ENCODE assay signal across 16 mouse cellular contexts in genomic region chr11:98289873-98290272, GRCm38 (mm10). TPM values are rescaled to one million over a fixed set of nuclear protein-coding genes. Genes with fewer than 3 reads are reported as not detected.
DNase-seq lines count a peak whose midpoint lies in the region; ATAC-seq and TF ChIP-seq lines count a peak whose summit lies in the region.
"Had no signal": no experiment of that assay in that cellular context is flagged by ENCODE, and none has a peak within 500 bp of the region (broad histone marks: within the 10 kb centered on the region; RNA-seq: fewer than 3 reads in every experiment).

No protein-coding gene starts in this region.

- no peak for TF ChIP-seq CTCF in kidney, adult 2 months (conservative IDR thresholded peaks at IDR 0.05; ENCODE audit: insufficient read depth, insufficient read length, low read depth, low read length)
- TF ChIP-seq CTCF in brain, embryonic 14.5 days (IDR thresholded peaks at IDR 0.05; ENCODE audit: borderline replicate concordance, extremely low read depth, insufficient read depth, insufficient read length) = no peak
- TF ChIP-seq CTCF in stomach, postnatal 0 days (IDR thresholded peaks at IDR 0.05; ENCODE audit: low read depth) = no peak

- H3K27me3 ChIP-seq in kidney, adult 2 months (replicated peaks; ENCODE audit: control insufficient read depth, insufficient read depth, low read length) = no peaks in the 10 kb centered on the region
- 0 out of 2 replicates have a peak, but pooled peaks cover 3% of the 10 kb centered on the region for H3K27me3 ChIP-seq in kidney, embryonic 16.5 days (ENCODE audit: insufficient read depth, low read length)
- no peaks in the 10 kb centered on the region for H3K27me3 ChIP-seq in stomach, postnatal 0 days (ENCODE audit: control insufficient read depth, insufficient read depth, low read length)

- no peak overlapping the region for H3K4me3 ChIP-seq in kidney, adult 2 months (ENCODE audit: insufficient read depth, low read depth, low read length)
- no peak overlapping the region for H3K4me3 ChIP-seq in kidney, embryonic 16.5 days (ENCODE audit: low read length)
- no peak overlapping the region for H3K4me3 ChIP-seq in stomach, postnatal 0 days (ENCODE audit: low read depth, low read length)
- H3K4me3 ChIP-seq: liver, embryonic 15.5 days had no signal

- no peak overlapping the region for H3K27ac ChIP-seq in kidney, adult 2 months (ENCODE audit: insufficient read depth, low read depth, low read length)
- H3K27ac ChIP-seq in kidney, embryonic 16.5 days (ENCODE audit: low read length) = no peak overlapping the region
- no peak overlapping the region for H3K27ac ChIP-seq in stomach, postnatal 0 days (replicated peaks)
- H3K27ac ChIP-seq: liver, embryonic 15.5 days had no signal

- H3K36me3 ChIP-seq in kidney, adult 2 months (ENCODE audit: control insufficient read depth, insufficient read depth, low read length) = no peaks in the 10 kb centered on the region
- H3K36me3 ChIP-seq in kidney, embryonic 16.5 days (ENCODE audit: insufficient read depth, low read length) = no peaks in the 10 kb centered on the region
- no peaks in the 10 kb centered on the region for H3K36me3 ChIP-seq in stomach, postnatal 0 days (ENCODE audit: control insufficient read depth, insufficient read depth, low read length)
- H3K36me3 ChIP-seq: G1E; liver, embryonic 15.5 days had no signal

- intact Hi-C loops in left cerebral cortex, postnatal 4 days (cut with DNase I) = no loop called here
- intact Hi-C loops in heart, postnatal 36 days (cut with DNase I) = no loop called here

- TF ChIP-seq EP300 in stomach, postnatal 0 days (optimal IDR thresholded peaks at IDR 0.05) = no peak

- ATAC-seq in kidney, embryonic 16.5 days (ENCODE audit: low FRiP score, low TSS enrichment) = no peak
- ATAC-seq in stomach, postnatal 0 days (ENCODE audit: low FRiP score, low TSS enrichment) = no peak
- ATAC-seq: activated CD4-positive, CD25-positive, alpha-beta regulatory T cell, adult 4 months had no signal

- no peak overlapping the region for H3K4me2 ChIP-seq in kidney, embryonic 16.5 days (replicated peaks; ENCODE audit: low read depth, low read length)
- no peak overlapping the region for H3K4me2 ChIP-seq in stomach, postnatal 0 days (replicated peaks; ENCODE audit: low read depth)
- H3K4me2 ChIP-seq: liver, embryonic 15.5 days had no signal

- 48% methylated on average over 13 of the region's 13 CpGs for WGBS in kidney, adult 2 months
- 48% methylated on average over 13 of the region's 13 CpGs for WGBS in kidney, embryonic 16.5 days
- WGBS in stomach, postnatal 0 days = 37% methylated on average over 13 of the region's 13 CpGs

- H3K9me3 ChIP-seq in kidney, embryonic 16.5 days (ENCODE audit: low read length) = no peaks in the 10 kb centered on the region
- no peaks in the 10 kb centered on the region for H3K9me3 ChIP-seq in stomach, postnatal 0 days (ENCODE audit: control insufficient read depth, low read length)
- H3K9me3 ChIP-seq: G1E; liver, embryonic 15.5 days; megakaryocyte, embryonic 14.5 days had no signal

- peak; percentile 76 for DNase-seq in kidney, adult 2 months
- DNase-seq in brain, embryonic 14.5 days (ENCODE audit: low read depth) = peak; percentile 94
- peak; percentile 47 to 54 for DNase-seq in cerebellum, postnatal 36 days
- DNase-seq in left cerebral cortex, postnatal 4 days = peak; percentile 82
- DNase-seq in heart, postnatal 36 days = no peak
- no peak for DNase-seq in embryo, embryonic 11 days
- no peak for DNase-seq in stomach, postnatal 0 days (ENCODE audit: low spot score)
- DNase-seq: thymus, postnatal 14 days had no signal

- H3K4me1 ChIP-seq in kidney, adult 2 months (ENCODE audit: control insufficient read depth, insufficient read depth, low read length) = peaks cover 3% of the 10 kb centered on the region; the same call in 1 of the 2 replicates
- H3K4me1 ChIP-seq in kidney, embryonic 16.5 days (ENCODE audit: insufficient read depth, low read length) = peaks cover 7% of the 10 kb centered on the region; the same call in 1 of the 2 replicates
- no peaks in the 10 kb centered on the region for H3K4me1 ChIP-seq in stomach, postnatal 0 days (replicated peaks; ENCODE audit: control insufficient read depth, insufficient read depth)
- H3K4me1 ChIP-seq: liver, embryonic 15.5 days had no signal

- H3K9ac ChIP-seq in kidney, embryonic 16.5 days (replicated peaks; ENCODE audit: low read length) = no peak overlapping the region
- no peak overlapping the region for H3K9ac ChIP-seq in stomach, postnatal 0 days (ENCODE audit: low read length)
- H3K9ac ChIP-seq: liver, embryonic 15.5 days had no signal

- TF ChIP-seq POLR2A in kidney, adult 2 months (IDR thresholded peaks at IDR 0.05; ENCODE audit: low read depth, low read length) = no peak
- TF ChIP-seq POLR2A in brain, embryonic 14.5 days (IDR thresholded peaks at IDR 0.05; ENCODE audit: borderline replicate concordance, extremely low read depth, insufficient read depth, insufficient read length, poor library complexity, severe bottlenecking) = no peak

RNA-seq across cellular contexts. Expression of gene Neurod2, which starts 39.6 kb away (rescaled TPM):
- not detected in 2 replicates for polyA plus RNA-seq in kidney, adult 2 months (2012; rRNA removed)
- polyA plus RNA-seq in kidney, embryonic 16.5 days (2015; fragmentation: Nextera tagmentation; extraction: Ambion mirVana) = not detected in 2 replicates
- polyA plus RNA-seq in brain, embryonic 14.5 days (2012; rRNA removed) = 52.0 and 101 TPM in 2 replicates
- total RNA-seq in left cerebral cortex, postnatal 4 days (2021) = 100 to 1,000 TPM; 125 to 133 TPM
- total RNA-seq in heart, postnatal 36 days (2021) = not detected
- 0.02 and 0.08 TPM in 2 replicates for polyA plus RNA-seq in stomach, postnatal 0 days (2015; fragmentation: Nextera tagmentation; extraction: Ambion mirVana)
- total RNA-seq: gastrocnemius, postnatal 4 days; hematopoietic stem cell, adult 5-6 weeks had no signal
- polyA plus RNA-seq: activated CD4-positive, CD25-positive, alpha-beta regulatory T cell, adult 4 months; G1E; liver, embryonic 15.5 days; spleen, adult 2 months had no signal

RNA-seq across cellular contexts. Expression of gene Ppp1r1b, which starts 58.3 kb away (rescaled TPM):
- 84.7 and 94.6 TPM in 2 replicates for polyA plus RNA-seq in kidney, adult 2 months (2012; rRNA removed)
- polyA plus RNA-seq in kidney, embryonic 16.5 days (2015; fragmentation: Nextera tagmentation; extraction: Ambion mirVana) = 5.4 and 5.8 TPM in 2 replicates
- polyA plus RNA-seq in brain, embryonic 14.5 days (2012; rRNA removed) = 6.9 and 18.2 TPM in 2 replicates
- 10 to 100 TPM; 52.3 to 53.4 TPM for total RNA-seq in left cerebral cortex, postnatal 4 days (2021)
- 1 to 10 TPM; 4.6 to 7.0 TPM for total RNA-seq in heart, postnatal 36 days (2021)
- polyA plus RNA-seq in stomach, postnatal 0 days (2015; fragmentation: Nextera tagmentation; extraction: Ambion mirVana) = 6.9 and 7.0 TPM in 2 replicates
- total RNA-seq: G1E had no signal
- polyA plus RNA-seq: activated CD4-positive, CD25-positive, alpha-beta regulatory T cell, adult 4 months; G1E had no signal

Comparison
In these comparisons a context has a peak if more than half of its experiments do, and no peak if none do; other contexts are left out.
1. DNase-seq: peak in kidney, adult 2 months (single experiment), brain, embryonic 14.5 days (single experiment), cerebellum, postnatal 36 days (2 of 2) and left cerebral cortex, postnatal 4 days (single experiment); none in heart, postnatal 36 days (0 of 2), embryo, embryonic 11 days (single experiment) and stomach, postnatal 0 days (single experiment).
2. RNA of gene Neurod2, which starts 39.6 kb away (polyA plus RNA-seq): 52.0 to 101 TPM in brain, embryonic 14.5 days; 0.02 to 0.08 TPM in stomach, postnatal 0 days, not detected in kidney, adult 2 months and not detected in kidney, embryonic 16.5 days; every median in the first group is over 10 times any median in the second.